Mouse (Mus musculus): Measurements from ENCODE around the gene Smcr8. TPM values are rescaled to one million over a fixed set of nuclear protein-coding genes. Genes with fewer than 3 reads are reported as not detected.

Smcr8 gene
- 86.8 TPM for total RNA-seq (2023)

DNA sequence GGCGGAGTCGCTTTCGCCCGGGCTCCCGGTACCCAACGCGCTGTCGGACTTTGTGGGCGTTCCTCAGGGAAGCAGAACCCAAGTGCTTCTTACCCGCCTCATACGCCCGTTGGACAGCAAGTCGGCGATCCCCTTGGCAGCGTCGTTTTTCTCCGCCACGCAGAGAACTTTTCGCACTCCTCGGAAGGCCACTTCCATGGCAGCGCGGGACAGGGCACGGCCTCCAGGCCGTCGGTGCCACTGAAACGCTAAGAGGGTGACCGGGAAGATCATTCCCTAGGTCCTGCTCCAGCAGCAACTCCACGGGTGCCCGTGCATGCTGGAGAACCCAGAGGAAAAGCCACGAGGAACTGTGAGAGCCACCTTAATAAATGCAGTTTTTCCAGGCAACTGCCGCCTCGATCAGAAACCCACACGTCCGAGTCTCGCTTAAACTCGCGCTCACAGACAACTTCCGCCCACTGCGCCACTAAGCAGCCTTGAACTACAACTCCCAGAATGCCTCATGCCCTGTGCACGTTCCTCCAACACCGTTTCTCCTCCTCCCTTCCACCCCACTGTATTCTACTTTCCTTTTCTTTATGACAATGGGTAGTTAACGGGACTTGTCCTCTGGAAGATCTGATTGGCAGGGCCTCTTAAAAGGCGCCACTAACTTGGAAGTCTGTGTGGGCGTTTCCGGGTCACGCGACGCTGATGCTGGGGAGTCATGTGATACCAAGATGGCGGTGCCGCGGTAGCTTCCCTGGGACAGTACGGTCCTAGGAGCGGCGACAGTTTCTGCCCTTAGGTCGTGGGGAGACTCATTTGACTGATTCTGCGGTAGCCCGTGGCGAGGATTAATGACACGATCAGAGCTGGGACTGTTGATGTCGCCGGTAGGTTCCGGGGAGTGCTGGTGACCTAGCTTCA, at the start of gene Smcr8, which contains the start of gene Top3a:
Gene Smcr8, plus strand, starts transcription at position 696 of the 912 bp plus-strand sequence.
Gene Top3a, minus strand, starts transcription at position 537 of the 912 bp plus-strand sequence.

GRCm38 (mm10) chr11:60728260-60728761, 49.0 kb upstream of the Smcr8 start, which contains the start of gene Mief2:
Gene Mief2, plus strand, starts transcription at chr11:60728398.

DNA sequence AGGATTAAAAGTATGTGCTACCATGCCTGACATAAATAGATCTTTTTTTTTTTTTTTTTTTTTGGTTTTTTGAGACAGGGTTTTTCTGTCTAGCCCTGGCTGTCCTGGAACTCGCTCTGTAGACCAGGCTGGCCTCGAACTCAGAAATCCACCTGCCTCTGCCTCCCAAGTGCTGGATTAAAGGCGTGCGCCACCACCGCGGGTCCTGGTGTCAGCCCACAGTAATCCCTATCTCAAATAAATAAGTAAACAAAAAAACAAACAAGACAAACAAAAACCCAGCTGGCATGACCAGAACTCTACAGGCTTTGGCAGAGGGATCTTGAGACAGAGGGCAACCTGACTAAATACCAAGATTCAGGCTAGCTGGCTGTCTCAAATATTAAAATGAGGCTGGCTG, 34.3 kb downstream of the Smcr8 start, which contains the start of gene Shmt1:
Gene Shmt1, minus strand, starts transcription at position 101 of the 400 bp plus-strand sequence.

DNA sequence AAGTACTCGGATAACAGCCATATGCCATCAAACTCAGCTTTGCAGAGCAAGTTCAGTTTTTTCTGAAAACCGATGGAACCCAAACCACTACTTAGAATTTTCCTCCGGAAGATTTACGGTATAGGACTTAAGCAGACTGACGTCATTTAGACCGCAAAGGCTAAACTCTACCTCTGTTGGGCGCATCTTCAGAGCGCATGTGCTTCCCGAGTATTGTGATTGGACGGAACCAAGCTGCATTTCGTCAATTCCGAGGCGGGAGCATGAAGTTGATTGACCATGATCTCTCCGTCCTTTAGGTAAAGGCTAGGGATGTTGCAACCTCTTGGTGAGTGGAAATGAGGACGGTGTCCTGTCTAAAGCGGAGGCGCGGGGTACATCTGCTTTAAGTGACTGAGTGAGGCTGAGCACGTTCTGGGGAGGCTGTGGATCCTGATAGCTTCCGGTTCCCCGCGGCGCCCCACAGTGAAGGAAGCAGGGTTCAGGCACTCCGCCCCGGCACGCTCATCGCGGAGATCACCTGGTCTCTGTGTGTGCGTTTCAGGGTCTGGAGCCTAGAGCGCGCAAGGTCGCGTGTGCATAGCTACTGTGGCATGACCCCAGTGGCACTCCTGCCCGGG, 53.2 kb downstream of the Smcr8 start, which contains the start of gene Dhrs7b:
Gene Dhrs7b, plus strand, starts transcription at position 199 of the 620 bp plus-strand sequence.

Other genes starting within 250 kb of the Smcr8 start
- gene Alkbh5, start 241.1 kb upstream of the Smcr8 start, total RNA-seq (2023): 67.2 TPM
- 31.2 TPM for gene Llgl1, start 77.8 kb upstream of the Smcr8 start, total RNA-seq (2023)
- 158 TPM for gene Flii, start 50.3 kb upstream of the Smcr8 start, total RNA-seq (2023)
- 14.3 TPM for gene Mief2, start 49.1 kb upstream of the Smcr8 start, total RNA-seq (2023)
- 24.5 TPM for gene Top3a, start 159 bp upstream of the Smcr8 start, total RNA-seq (2023)
- gene Shmt1, start 34.2 kb downstream of the Smcr8 start, total RNA-seq (2023): 11.4 TPM
- gene Dhrs7b, start 53.1 kb downstream of the Smcr8 start, total RNA-seq (2023): 11.8 TPM
- gene Tmem11, start 101.7 kb downstream of the Smcr8 start, total RNA-seq (2023): 26.3 TPM
- 12.4 TPM for gene Natd1, start 137.2 kb downstream of the Smcr8 start, total RNA-seq (2023)
- 28.3 TPM for gene Map2k3, start 154.5 kb downstream of the Smcr8 start, total RNA-seq (2023)
- not detected for gene Kcnj12, start 245.0 kb downstream of the Smcr8 start, total RNA-seq (2023)

All from CD4-positive naive resting alpha-beta T cell, adult 76 days (primary cell).